Mouse (Mus musculus) forebrain, embryonic 13.5 days (tissue): Measurements from ENCODE around the gene Vwa3a. TPM values are rescaled to one million over a fixed set of nuclear protein-coding genes. Genes with fewer than 3 reads are reported as not detected.

Source experiments
- ATAC-seq: fragments of 200-750 bp; cut with Nextera tagmentation; 2 replicates; pipeline ENCODE4 v1.8.0; 2017
- H3K27ac ChIP-seq: fragments of 300-500 bp; sonication (generic); 2 replicates; pipeline ENCODE4 v1.5.1; 2015; ENCODE audit warnings: inconsistent platforms, mild to moderate bottlenecking, moderate library complexity
- H3K27me3 ChIP-seq: fragments of 300-500 bp; sonication (generic); 2 replicates; pipeline ENCODE4 v1.6.1; 2015; ENCODE audit warnings: mild to moderate bottlenecking, inconsistent platforms
- H3K36me3 ChIP-seq: fragments of 300-500 bp; sonication (generic); 2 replicates; pipeline ENCODE4 v1.6.1; 2015; ENCODE audit warnings: mild to moderate bottlenecking, inconsistent platforms; ENCODE audit not compliant: poor library complexity, severe bottlenecking
- H3K4me1 ChIP-seq: fragments of 300-500 bp; sonication (generic); 2 replicates; pipeline ENCODE4 v1.6.1; 2015; ENCODE audit warnings: inconsistent platforms
- H3K4me2 ChIP-seq: fragments of 300-500 bp; sonication (generic); 2 replicates; pipeline ENCODE4 v1.6.1; 2015; ENCODE audit warnings: inconsistent platforms, mild to moderate bottlenecking, moderate library complexity
- H3K4me3 ChIP-seq: fragments of 300-500 bp; sonication (generic); 2 replicates; pipeline ENCODE4 v1.5.1; 2015; ENCODE audit warnings: mild to moderate bottlenecking, inconsistent platforms
- H3K9ac ChIP-seq: fragments of 300-500 bp; sonication (generic); 2 replicates; pipeline ENCODE4 v1.6.1; 2015; ENCODE audit warnings: mild to moderate bottlenecking, inconsistent platforms
- H3K9me3 ChIP-seq: fragments of 300-500 bp; sonication (generic); replicated peaks from 2 replicates; pipeline ENCODE4 v1.6.1; 2016; ENCODE audit warnings: inconsistent platforms
- WGBS: fragments of 180-500 bp; shearing (Covaris S2); methylation state at CpG from one replicate; pipeline ENCODE4 v1.1.7; 2015; 5-methylcytosine and 5-hydroxymethylcytosine counted together
- polyA plus RNA-seq: library from polyadenylated mRNA; unstranded; fragments of >200 nt; fragmentation: Nextera tagmentation; extraction: Ambion mirVana; gene quantifications from 2 replicates; pipeline ENCODE4 v1.2.1, GENCODE M21; 2015

Gene Vwa3a
- polyA plus RNA-seq, 1 experiment from 2014 or later = 0.84 TPM

- peak within 1 kb of the TSS; percentile 76 for H3K4me2 ChIP-seq
- H3K27ac ChIP-seq = peak within 1 kb of the TSS; percentile 98
- peaks cover 20% of the 10 kb centered on the region for H3K4me1 ChIP-seq
- H3K27me3 ChIP-seq = peaks cover 5% of the 10 kb centered on the region; the same call in 1 of the 2 replicates
- peaks cover 3% of the 10 kb centered on the region; the same call in 1 of the 2 replicates for H3K36me3 ChIP-seq
- H3K4me3 ChIP-seq = peak within 1 kb of the TSS; percentile 73
- peak within 1 kb of the TSS; percentile 86 for H3K9ac ChIP-seq
- ATAC-seq = peak; percentile 91
- 4% methylated on average over 34 of the region's 35 CpGs for WGBS
- H3K9me3 ChIP-seq = no peaks in the 10 kb centered on the region
Measured at GRCm38 (mm10) chr7:120842345-120843036, 103.4 kb downstream of the Vwa3a start, which contains the start of gene Eef2k. TSS of gene Eef2k (plus strand) at chr7:120842831.

GRCm38 (mm10) chr7:120843037-120843621, 104.0 kb downstream of the Vwa3a start:
- H3K4me2 ChIP-seq = peak overlapping the region; percentile 76
- peaks cover 5% of the 10 kb centered on the region; the same call in 1 of the 2 replicates for H3K27me3 ChIP-seq
- WGBS = under 1% methylated on average over 40 of the region's 40 CpGs
- peaks cover 20% of the 10 kb centered on the region for H3K4me1 ChIP-seq
- H3K9ac ChIP-seq = peak overlapping the region; percentile 86
- peak; percentile 87 for ATAC-seq
- H3K9me3 ChIP-seq = no peaks in the 10 kb centered on the region
- peaks cover 3% of the 10 kb centered on the region; the same call in 1 of the 2 replicates for H3K36me3 ChIP-seq
- H3K27ac ChIP-seq = peak overlapping the region; percentile 98
- peak overlapping the region; percentile 73 for H3K4me3 ChIP-seq

GRCm38 (mm10) chr7:120843852-120844435, 104.8 kb downstream of the Vwa3a start:
- H3K27me3 ChIP-seq = peaks cover 5% of the 10 kb centered on the region; the same call in 1 of the 2 replicates
- H3K9me3 ChIP-seq = no peaks in the 10 kb centered on the region
- peak overlapping the region; percentile 73 for H3K4me3 ChIP-seq
- peaks cover 20% of the 10 kb centered on the region for H3K4me1 ChIP-seq
- ATAC-seq = peak; percentile 7
- peak overlapping the region; percentile 86 for H3K9ac ChIP-seq
- H3K36me3 ChIP-seq = peaks cover 3% of the 10 kb centered on the region; the same call in 1 of the 2 replicates
- 1% methylated on average over 16 of the region's 16 CpGs for WGBS
- H3K4me2 ChIP-seq = peak overlapping the region; percentile 76
- H3K27ac ChIP-seq = peak overlapping the region; percentile 98

GRCm38 (mm10) chr7:120844689-120845088, 105.6 kb downstream of the Vwa3a start:
- H3K27ac ChIP-seq = no peak overlapping the region
- H3K27me3 ChIP-seq = peaks cover 5% of the 10 kb centered on the region; the same call in 1 of the 2 replicates
- H3K9ac ChIP-seq = peak overlapping the region; percentile 86
- no peaks in the 10 kb centered on the region for H3K9me3 ChIP-seq
- peak overlapping the region; percentile 73; the same call in 1 of the 2 replicates for H3K4me3 ChIP-seq
- ATAC-seq = no peak
- peak overlapping the region; percentile 76 for H3K4me2 ChIP-seq
- H3K4me1 ChIP-seq = peaks cover 20% of the 10 kb centered on the region
- H3K36me3 ChIP-seq = peaks cover 3% of the 10 kb centered on the region; the same call in 1 of the 2 replicates
- 7% methylated on average over 9 of the region's 9 CpGs for WGBS

- 92% methylated on average over 3 of the region's 3 CpGs for WGBS
- no peak for ATAC-seq
- H3K4me3 ChIP-seq = no peak overlapping the region
- no peak overlapping the region for H3K9ac ChIP-seq
- no peak overlapping the region for H3K27ac ChIP-seq
- H3K27me3 ChIP-seq = peaks cover 5% of the 10 kb centered on the region; the same call in 1 of the 2 replicates
- H3K9me3 ChIP-seq = no peaks in the 10 kb centered on the region
- H3K36me3 ChIP-seq = peaks cover 3% of the 10 kb centered on the region; the same call in 1 of the 2 replicates
- H3K4me2 ChIP-seq = no peak overlapping the region
- H3K4me1 ChIP-seq = peaks cover 18% of the 10 kb centered on the region
Measured at GRCm38 (mm10) chr7:120848831-120849512, 109.9 kb downstream of the Vwa3a start.

GRCm38 (mm10) chr7:120850165-120850564, 111.0 kb downstream of the Vwa3a start:
- Histone ChIP-seq H3K4me2 (no peak overlapping the region), H3K4me3 (no peak overlapping the region), H3K36me3 (peaks cover 3% of the 10 kb centered on the region; the same call in 1 of the 2 replicates), H3K9ac (no peak overlapping the region), H3K9me3 (no peaks in the 10 kb centered on the region), H3K27ac (no peak overlapping the region), H3K27me3 (peaks cover 2% of the 10 kb centered on the region; the same call in 1 of the 2 replicates), H3K4me1 (peaks cover 6% of the 10 kb centered on the region)
- WGBS = 96% methylated on average over 3 of the region's 3 CpGs
- ATAC-seq = no peak

Other genes starting within 250 kb of the Vwa3a start
- 209 and 210 TPM in 2 replicates for gene Uqcrc2, start 104.1 kb upstream of the Vwa3a start, polyA plus RNA-seq
- gene Pdzd9, start 69.0 kb upstream of the Vwa3a start, polyA plus RNA-seq = 0.23 and 0.57 TPM in 2 replicates
- 14.1 and 16.5 TPM in 2 replicates for gene Mosmo, start 61.7 kb upstream of the Vwa3a start, polyA plus RNA-seq
- gene Gm5737, start 73.0 kb downstream of the Vwa3a start, polyA plus RNA-seq = not detected in 2 replicates
- 19.2 and 22.0 TPM in 2 replicates for gene Eef2k, start 103.5 kb downstream of the Vwa3a start, polyA plus RNA-seq
- 27.1 and 30.1 TPM in 2 replicates for gene Polr3e, start 178.4 kb downstream of the Vwa3a start, polyA plus RNA-seq
- 11.1 TPM in 2 replicates for gene Cdr2, start 243.0 kb downstream of the Vwa3a start, polyA plus RNA-seq
- 0.31 and 0.45 TPM in 2 replicates for gene Mfsd13b, start 243.2 kb downstream of the Vwa3a start, polyA plus RNA-seq